Mouse (Mus musculus) forebrain, embryonic 12.5 days (tissue): ENCODE measurements at regions not wholly inside any gene's neighbourhood (a gene's known extent, or its start where the extent isn't known, plus 50 kb on each side); places are given as distances from the start of the nearest gene placed in this dataset.

ENCODE experiments used
- ATAC-seq: fragments of 200-750 bp; cut with Nextera tagmentation; 2 replicates; pipeline ENCODE4 v1.8.0; 2017; ENCODE audit warnings: moderate TSS enrichment; ENCODE audit not compliant: low FRiP score
- H3K27ac ChIP-seq: fragments of 300-500 bp; sonication (generic); 2 replicates; pipeline ENCODE4 v1.5.1; 2016; ENCODE audit warnings: mild to moderate bottlenecking
- H3K27me3 ChIP-seq: fragments of 300-500 bp; sonication (generic); 2 replicates; pipeline ENCODE4 v1.6.1; 2016; ENCODE audit warnings: mild to moderate bottlenecking
- H3K36me3 ChIP-seq: fragments of 300-500 bp; sonication (generic); replicated peaks from 2 replicates; pipeline ENCODE4 v1.6.1; 2016; ENCODE audit warnings: mild to moderate bottlenecking
- H3K4me1 ChIP-seq: fragments of 300-500 bp; sonication (generic); 2 replicates; pipeline ENCODE4 v1.6.1; 2016
- H3K4me2 ChIP-seq: fragments of 300-500 bp; sonication (generic); 2 replicates; pipeline ENCODE4 v1.6.1; 2016; ENCODE audit warnings: mild to moderate bottlenecking, moderate library complexity
- H3K4me3 ChIP-seq: fragments of 300-500 bp; sonication (generic); replicated peaks from 2 replicates; pipeline ENCODE4 v1.5.1; 2016; ENCODE audit warnings: mild to moderate bottlenecking
- H3K9ac ChIP-seq: fragments of 300-500 bp; sonication (generic); 2 replicates; pipeline ENCODE4 v1.6.1; 2016; ENCODE audit warnings: mild to moderate bottlenecking
- H3K9me3 ChIP-seq: fragments of 300-500 bp; sonication (generic); 2 replicates; pipeline ENCODE4 v1.6.1; 2016
- WGBS: fragments of 180-500 bp; shearing (Covaris S2); methylation state at CpG from one replicate; pipeline ENCODE4 v1.1.7; 2016; 5-methylcytosine and 5-hydroxymethylcytosine counted together

- no peak overlapping the region for H3K27ac ChIP-seq
- no peak overlapping the region for H3K4me2 ChIP-seq
- H3K4me3 ChIP-seq = no peak overlapping the region
- ATAC-seq = no peak
- no peaks in the 10 kb centered on the region for H3K9me3 ChIP-seq
- no peak overlapping the region for H3K9ac ChIP-seq
- H3K36me3 ChIP-seq = no peaks in the 10 kb centered on the region
- WGBS = 87% methylated on average over 1 of the region's 1 CpGs
- H3K4me1 ChIP-seq = no peaks in the 10 kb centered on the region
- no peaks in the 10 kb centered on the region for H3K27me3 ChIP-seq
These were observed 167.3 kb upstream of the Hey2 start for GRCm38 (mm10) chr10:31009955-31010254.

GRCm38 (mm10) chr10:31009128-31009954 lies 166.7 kb upstream of the Hey2 start:
- no peak overlapping the region for H3K4me2 ChIP-seq
- H3K36me3 ChIP-seq = no peaks in the 10 kb centered on the region
- ATAC-seq = no peak
- no peaks in the 10 kb centered on the region for H3K4me1 ChIP-seq
- H3K9me3 ChIP-seq = no peaks in the 10 kb centered on the region
- 86% methylated on average over 5 of the region's 5 CpGs for WGBS
- H3K27ac ChIP-seq = no peak overlapping the region
- no peaks in the 10 kb centered on the region for H3K27me3 ChIP-seq
- H3K4me3 ChIP-seq = no peak overlapping the region
- no peak overlapping the region for H3K9ac ChIP-seq

- Histone ChIP-seq H3K9me3 (no peaks in the 10 kb centered on the region), H3K4me2 (no peak overlapping the region), H3K4me3 (no peak overlapping the region), H3K27me3 (no peaks in the 10 kb centered on the region), H3K4me1 (no peaks in the 10 kb centered on the region), H3K27ac (no peak overlapping the region), H3K9ac (no peak overlapping the region), H3K36me3 (no peaks in the 10 kb centered on the region)
- 85% methylated on average over 12 of the region's 12 CpGs for WGBS
- ATAC-seq = no peak
These were observed 155.8 kb upstream of the Hey2 start for GRCm38 (mm10) chr10:30998163-30998944.

- no peak overlapping the region for H3K4me2 ChIP-seq
- no peak overlapping the region for H3K27ac ChIP-seq
- no peak for ATAC-seq
- WGBS = 79% methylated on average over 3 of the region's 3 CpGs
- H3K4me1 ChIP-seq = no peaks in the 10 kb centered on the region
- H3K36me3 ChIP-seq = no peaks in the 10 kb centered on the region
- no peak overlapping the region for H3K4me3 ChIP-seq
- no peak overlapping the region for H3K9ac ChIP-seq
- H3K9me3 ChIP-seq = no peaks in the 10 kb centered on the region
- H3K27me3 ChIP-seq = no peaks in the 10 kb centered on the region
These were observed 149.6 kb upstream of the Hey2 start for GRCm38 (mm10) chr10:30992167-30992566.

GRCm38 (mm10) chr10:30980279-30980968 lies 137.8 kb upstream of the Hey2 start:
- WGBS = 3% methylated on average over 8 of the region's 8 CpGs
- peak; percentile 89 for ATAC-seq
- 0 out of 2 replicates have a peak, but pooled peaks cover 3% of the 10 kb centered on the region for H3K27me3 ChIP-seq
- no peaks in the 10 kb centered on the region for H3K36me3 ChIP-seq
- peak overlapping the region; percentile 18 for H3K4me3 ChIP-seq
- peaks cover 13% of the 10 kb centered on the region for H3K4me1 ChIP-seq
- peak overlapping the region; percentile 53 for H3K4me2 ChIP-seq
- H3K9me3 ChIP-seq = no peaks in the 10 kb centered on the region
- no peak overlapping the region for H3K9ac ChIP-seq
- peak overlapping the region; percentile 61 for H3K27ac ChIP-seq

- 4% methylated on average over 3 of the region's 3 CpGs for WGBS
- Histone ChIP-seq H3K9ac (no peak overlapping the region), H3K4me2 (peak overlapping the region; percentile 53), H3K27me3 (0 out of 2 replicates have a peak, but pooled peaks cover 3% of the 10 kb centered on the region), H3K36me3 (no peaks in the 10 kb centered on the region), H3K27ac (peak overlapping the region; percentile 61), H3K9me3 (no peaks in the 10 kb centered on the region), H3K4me1 (peaks cover 13% of the 10 kb centered on the region), H3K4me3 (peak overlapping the region; percentile 18; the same call in 1 of the 2 replicates)
- peak; percentile 59; the same call in 1 of the 2 replicates for ATAC-seq
These were observed 137.2 kb upstream of the Hey2 start for GRCm38 (mm10) chr10:30979766-30980165.

GRCm38 (mm10) chr10:30966176-30966575 lies 123.6 kb upstream of the Hey2 start:
- no peaks in the 10 kb centered on the region for H3K4me1 ChIP-seq
- no peak overlapping the region for H3K4me3 ChIP-seq
- H3K9me3 ChIP-seq = no peaks in the 10 kb centered on the region
- WGBS = 96% methylated on average over 1 of the region's 1 CpGs
- no peak overlapping the region for H3K27ac ChIP-seq
- H3K36me3 ChIP-seq = no peaks in the 10 kb centered on the region
- no peak overlapping the region for H3K4me2 ChIP-seq
- no peak for ATAC-seq
- no peaks in the 10 kb centered on the region for H3K27me3 ChIP-seq
- H3K9ac ChIP-seq = no peak overlapping the region

- Histone ChIP-seq H3K9ac (no peak overlapping the region), H3K27me3 (no peaks in the 10 kb centered on the region), H3K4me1 (no peaks in the 10 kb centered on the region), H3K27ac (no peak overlapping the region), H3K36me3 (no peaks in the 10 kb centered on the region), H3K4me3 (no peak overlapping the region), H3K4me2 (no peak overlapping the region), H3K9me3 (no peaks in the 10 kb centered on the region)
- ATAC-seq = no peak
- WGBS = 82% methylated on average over 3 of the region's 3 CpGs
These were observed 111.2 kb upstream of the Hey2 start for GRCm38 (mm10) chr10:30953825-30954224.

GRCm38 (mm10) chr10:30952410-30952809 lies 109.8 kb upstream of the Hey2 start:
- H3K9ac ChIP-seq = no peak overlapping the region
- H3K4me3 ChIP-seq = no peak overlapping the region
- 75% methylated on average over 2 of the region's 2 CpGs for WGBS
- H3K27ac ChIP-seq = no peak overlapping the region
- no peaks in the 10 kb centered on the region for H3K4me1 ChIP-seq
- no peaks in the 10 kb centered on the region for H3K9me3 ChIP-seq
- ATAC-seq = no peak
- no peak overlapping the region for H3K4me2 ChIP-seq
- H3K27me3 ChIP-seq = no peaks in the 10 kb centered on the region
- no peaks in the 10 kb centered on the region for H3K36me3 ChIP-seq

- Histone ChIP-seq H3K9ac (no peak overlapping the region), H3K4me2 (no peak overlapping the region), H3K27ac (no peak overlapping the region), H3K36me3 (no peaks in the 10 kb centered on the region), H3K4me1 (no peaks in the 10 kb centered on the region), H3K27me3 (no peaks in the 10 kb centered on the region), H3K4me3 (no peak overlapping the region), H3K9me3 (no peaks in the 10 kb centered on the region)
- 79% methylated on average over 4 of the region's 4 CpGs for WGBS
- ATAC-seq = no peak
These were observed 104.0 kb upstream of the Hey2 start for GRCm38 (mm10) chr10:30946601-30947000.

GRCm38 (mm10) chr10:30918322-30918988 lies 75.9 kb upstream of the Hey2 start:
- no peak overlapping the region for H3K27ac ChIP-seq
- no peak overlapping the region for H3K9ac ChIP-seq
- no peaks in the 10 kb centered on the region for H3K4me1 ChIP-seq
- H3K36me3 ChIP-seq = no peaks in the 10 kb centered on the region
- no peak for ATAC-seq
- 91% methylated on average over 3 of the region's 3 CpGs for WGBS
- H3K4me3 ChIP-seq = no peak overlapping the region
- H3K27me3 ChIP-seq = no peaks in the 10 kb centered on the region
- H3K9me3 ChIP-seq = no peaks in the 10 kb centered on the region
- no peak overlapping the region for H3K4me2 ChIP-seq

- H3K27ac ChIP-seq = no peak overlapping the region
- 56% methylated on average over 3 of the region's 3 CpGs for WGBS
These were observed 51.2 kb upstream of the Hey2 start for GRCm38 (mm10) chr10:30893771-30894170.

More at GRCm38 (mm10) chr10:30893771-30894170, 51.2 kb upstream of the Hey2 start:
- no peak overlapping the region for H3K4me3 ChIP-seq
- no peaks in the 10 kb centered on the region for H3K27me3 ChIP-seq
- no peaks in the 10 kb centered on the region for H3K36me3 ChIP-seq
- H3K4me2 ChIP-seq = no peak overlapping the region
- no peaks in the 10 kb centered on the region for H3K9me3 ChIP-seq
- no peaks in the 10 kb centered on the region for H3K4me1 ChIP-seq
- ATAC-seq = no peak
- H3K9ac ChIP-seq = no peak overlapping the region
